Mouse (Mus musculus) bone marrow macrophage, adult 2 months (primary cell): ENCODE measurements around the gene Rab40c.

Experiments used
- CTCF ChIP-seq: IDR thresholded peaks from 2 replicates; pipeline ENCODE4 v1.5.1; 2012; ENCODE audit warnings: low read depth, mild to moderate bottlenecking, low read length, moderate library complexity
- POLR2A ChIP-seq: IDR thresholded peaks from 2 replicates; pipeline ENCODE4 v1.6.1; 2012; ENCODE audit warnings: mild to moderate bottlenecking, low read depth, low read length, borderline replicate concordance

DNA sequence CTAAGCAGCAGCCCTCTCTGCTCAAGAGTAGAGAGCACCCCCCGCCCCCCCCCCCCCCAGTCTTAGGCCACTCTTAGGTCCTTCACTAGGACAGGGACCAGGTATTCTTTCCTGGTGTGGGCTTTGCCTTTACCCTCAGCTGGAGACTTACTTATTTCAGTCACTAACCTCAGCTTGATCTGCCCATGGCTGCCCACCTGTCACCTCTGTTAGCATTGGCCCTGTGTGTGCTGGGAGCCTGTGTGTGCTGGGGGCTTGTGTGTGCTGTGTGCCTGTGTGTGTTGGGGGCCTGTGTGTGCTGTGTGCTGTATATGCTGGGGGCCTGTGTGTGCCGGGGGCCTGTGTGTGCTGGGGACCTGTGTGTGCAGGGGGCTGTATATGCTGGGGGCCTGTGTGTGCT lies 35.1 kb upstream of the Rab40c start:
- TF ChIP-seq CTCF (no peak), POLR2A (no peak)
